Mouse (Mus musculus) ES-E14 (cell line): ENCODE measurements around the gene Ctnnd1.

Experiments used
- CHD2 ChIP-seq: IDR thresholded peaks from 2 replicates; pipeline ENCODE4 v1.6.1; 2014; ENCODE audit warnings: mild to moderate bottlenecking, low read depth, low read length, inconsistent platforms
- HCFC1 ChIP-seq: IDR thresholded peaks from 2 replicates; pipeline ENCODE4 v1.6.1; 2012; ENCODE audit warnings: low read length, inconsistent platforms, borderline replicate concordance; ENCODE audit not compliant: insufficient read depth
- MAFK ChIP-seq: IDR thresholded peaks from 2 replicates; pipeline ENCODE4 v1.6.1; 2014; ENCODE audit warnings: mild to moderate bottlenecking, low read depth, low read length, inconsistent platforms; ENCODE audit not compliant: insufficient read depth
- ZC3H11A ChIP-seq: IDR thresholded peaks from 2 replicates; pipeline ENCODE4 v1.6.1; 2012; ENCODE audit warnings: low read depth, mild to moderate bottlenecking, inconsistent platforms, low read length, borderline replicate concordance
- ZNF384 ChIP-seq: IDR thresholded peaks from 2 replicates; pipeline ENCODE4 v1.6.1; 2012; ENCODE audit warnings: low read depth, low read length, inconsistent platforms

DNA sequence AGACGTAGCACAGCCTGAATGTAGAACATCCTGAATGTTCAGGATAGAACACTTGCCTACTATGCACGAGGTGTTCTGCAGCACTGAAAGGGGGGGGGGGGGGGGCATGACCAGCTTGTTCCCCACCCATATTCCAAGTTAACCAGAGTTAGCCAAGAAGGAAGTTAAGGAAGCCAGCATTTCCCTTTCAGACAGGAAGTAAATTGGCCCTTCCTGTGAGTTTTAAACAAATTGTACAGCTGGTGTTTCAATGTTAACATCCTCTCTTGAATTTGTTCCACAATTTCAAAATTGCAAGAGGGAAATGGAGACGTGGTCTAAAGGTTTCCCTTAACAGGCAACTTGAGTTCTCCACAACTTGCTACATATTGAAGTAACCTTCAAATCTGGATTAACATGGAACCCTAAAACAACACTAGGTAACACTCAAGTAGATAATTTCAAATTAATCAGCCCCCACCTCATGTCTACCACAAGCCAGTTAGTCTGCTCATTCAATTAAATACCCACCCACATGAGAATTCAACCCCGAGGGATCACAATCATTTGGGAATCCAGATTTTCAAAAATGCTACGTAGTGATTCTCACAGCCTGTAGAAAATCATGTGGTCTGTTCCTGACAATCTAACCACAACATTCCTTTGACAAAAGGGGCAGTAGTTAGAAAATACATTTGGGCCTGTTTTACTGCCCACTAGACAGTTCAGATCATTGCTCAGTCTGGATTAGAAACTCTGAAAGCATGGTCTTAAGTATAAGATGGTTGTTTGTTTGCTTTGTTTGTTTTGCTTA lies 11.9 kb downstream of the Ctnnd1 start:
- TF ChIP-seq CHD2, result no peak
- TF ChIP-seq HCFC1, result no peak
- TF ChIP-seq ZC3H11A, result no peak
- no peak for TF ChIP-seq MAFK
- TF ChIP-seq ZNF384, result no peak
